Mouse (Mus musculus) heart, adult 2 months (tissue): Measurements from ENCODE around the gene Mast3. TPM values are rescaled to one million over a fixed set of nuclear protein-coding genes. Genes with fewer than 3 reads are reported as not detected.

Experiments
- DNase-seq, 2 experiments: peaks; one replicate each; pipeline ENCODE4 v3.0.0; 2021
- H3K27ac ChIP-seq: fragments of 200-600 bp; 2 replicates; pipeline ENCODE4 v1.8.1; 2022
- H3K27me3 ChIP-seq: fragments of 200-500 bp; 2 replicates; pipeline ENCODE4 v1.6.1; 2012; ENCODE audit warnings: mild to moderate bottlenecking, low read length, inconsistent platforms, mixed read lengths; ENCODE audit not compliant: control insufficient read depth, insufficient read depth
- H3K36me3 ChIP-seq: fragments of 200-500 bp; 2 replicates; pipeline ENCODE4 v1.6.1; 2012; ENCODE audit warnings: low read length, inconsistent platforms; ENCODE audit not compliant: control insufficient read depth, insufficient read depth
- H3K4me1 ChIP-seq: fragments of 200-500 bp; 2 replicates; pipeline ENCODE4 v1.6.1; 2011; ENCODE audit warnings: low read length; ENCODE audit not compliant: control insufficient read depth, insufficient read depth
- H3K4me3 ChIP-seq: fragments of 200-600 bp; 2 replicates; pipeline ENCODE4 v1.8.1; 2022
- H3K79me2 ChIP-seq: fragments of 200-500 bp; replicated peaks from 2 replicates; pipeline ENCODE4 v1.6.1; 2012; ENCODE audit warnings: mild to moderate bottlenecking, inconsistent platforms, low read length, moderate library complexity, mixed read lengths; ENCODE audit not compliant: control insufficient read depth, insufficient read depth
- H3K9ac ChIP-seq: fragments of 200-500 bp; 2 replicates; pipeline ENCODE4 v1.6.1; 2012; ENCODE audit warnings: low read depth, mild to moderate bottlenecking, control low read depth, inconsistent platforms, low read length, mixed read lengths
- CTCF ChIP-seq: fragments of 200-600 bp; IDR thresholded peaks from 2 replicates; pipeline ENCODE4 v1.8.1; 2022; ENCODE audit warnings: antibody characterized with exemption, mild to moderate bottlenecking, moderate library complexity
- EP300 ChIP-seq: fragments of 200-500 bp; IDR thresholded peaks from 2 replicates; pipeline ENCODE4 v1.6.1; 2011; ENCODE audit warnings: low read depth, low read length, control low read depth; ENCODE audit not compliant: insufficient read depth
- POLR2A ChIP-seq: fragments of 200-500 bp; IDR thresholded peaks from 2 replicates; pipeline ENCODE4 v1.6.1; 2011; ENCODE audit warnings: mild to moderate bottlenecking, low read depth, low read length, control low read depth; ENCODE audit not compliant: insufficient read depth
- WGBS: fragments of 180-500 bp; shearing (Covaris S2); methylation state at CpG from one replicate; pipeline ENCODE4 v1.1.7; 2018; 5-methylcytosine and 5-hydroxymethylcytosine counted together
- intact Hi-C: fragments of 180-260 bp; cut with DNase I; formaldehyde crosslinking; loops from one replicate; pipeline ENCODE4 v1.15.1; 2025
- polyA plus RNA-seq: library from polyadenylated mRNA; depleted of rRNA; stranded (reverse); fragments of >200 nt; gene quantifications from 2 replicates; pipeline ENCODE4 v1.2.3, GENCODE M21; 2012
- total RNA-seq, 2 experiments: library from RNA; stranded (reverse); gene quantifications; 2 replicates each; pipeline ENCODE4 v1.2.3; 2021

Gene Mast3
- total and polyA plus RNA-seq, 3 experiments, result 6.0 to 13.9 (median 7.4) TPM

DNA sequence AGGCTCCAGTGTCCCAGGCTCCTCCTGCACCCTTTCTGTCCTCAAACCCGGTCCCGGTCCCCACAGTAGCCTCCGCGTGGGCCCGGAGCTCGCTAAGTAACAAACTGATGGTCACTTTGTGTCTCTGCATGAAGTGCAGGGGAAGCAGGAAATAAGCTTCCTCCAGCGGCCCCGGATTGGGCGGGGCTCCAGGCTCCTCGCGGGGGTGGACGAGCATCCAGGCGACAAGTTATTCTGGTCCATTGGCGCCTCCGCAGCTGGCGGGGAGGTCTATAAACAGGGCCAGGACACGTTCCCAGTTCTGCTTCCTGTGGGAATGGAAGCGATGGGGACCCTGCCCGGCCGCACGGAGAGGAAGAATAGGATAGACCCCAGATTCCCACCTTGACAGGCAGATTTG lies 51.7 kb downstream of the Mast3 start:
- Histone ChIP-seq H3K79me2 (no peaks in the 10 kb centered on the region), H3K9ac (peak overlapping the region; percentile 68), H3K4me3 (peak overlapping the region; percentile 37), H3K27me3 (no peaks in the 10 kb centered on the region), H3K36me3 (peaks cover 3% of the 10 kb centered on the region; the same call in 1 of the 2 replicates), H3K4me1 (peaks cover 21% of the 10 kb centered on the region), H3K27ac (peak overlapping the region; percentile 92)
- TF ChIP-seq CTCF (no peak), EP300 (peak; percentile 69; the same call in 1 of the 2 replicates), POLR2A (peak; percentile 91)
- 6% methylated on average over 21 of the region's 21 CpGs for WGBS
- intact Hi-C loops, result loop anchor here (5.0 kb wide), 1 partner anchor 51 kb away; the partner anchor contains the start of gene Iqcn
- DNase-seq, result peak; percentile 93 to 94

- Histone ChIP-seq H3K27me3 (no peaks in the 10 kb centered on the region), H3K27ac (peak overlapping the region; percentile 92), H3K4me3 (peak overlapping the region; percentile 37), H3K9ac (no peak overlapping the region), H3K4me1 (peaks cover 21% of the 10 kb centered on the region), H3K79me2 (no peaks in the 10 kb centered on the region), H3K36me3 (peaks cover 3% of the 10 kb centered on the region; the same call in 1 of the 2 replicates)
- 18% methylated on average over 11 of the region's 11 CpGs for WGBS
- DNase-seq, result peak; percentile 83 to 84
- TF ChIP-seq CTCF (peak; percentile 82), POLR2A (peak; percentile 55; the same call in 1 of the 2 replicates), EP300 (peak; percentile 39; the same call in 1 of the 2 replicates)
- intact Hi-C loops, result loop anchor here (1.0 to 5.0 kb wide), 2 partner anchors 32 to 50 kb away; partner anchors contain the start of gene Iqcn
Observed at GRCm38 (mm10) chr8:70752000-70752764, 52.7 kb downstream of the Mast3 start.

DNA sequence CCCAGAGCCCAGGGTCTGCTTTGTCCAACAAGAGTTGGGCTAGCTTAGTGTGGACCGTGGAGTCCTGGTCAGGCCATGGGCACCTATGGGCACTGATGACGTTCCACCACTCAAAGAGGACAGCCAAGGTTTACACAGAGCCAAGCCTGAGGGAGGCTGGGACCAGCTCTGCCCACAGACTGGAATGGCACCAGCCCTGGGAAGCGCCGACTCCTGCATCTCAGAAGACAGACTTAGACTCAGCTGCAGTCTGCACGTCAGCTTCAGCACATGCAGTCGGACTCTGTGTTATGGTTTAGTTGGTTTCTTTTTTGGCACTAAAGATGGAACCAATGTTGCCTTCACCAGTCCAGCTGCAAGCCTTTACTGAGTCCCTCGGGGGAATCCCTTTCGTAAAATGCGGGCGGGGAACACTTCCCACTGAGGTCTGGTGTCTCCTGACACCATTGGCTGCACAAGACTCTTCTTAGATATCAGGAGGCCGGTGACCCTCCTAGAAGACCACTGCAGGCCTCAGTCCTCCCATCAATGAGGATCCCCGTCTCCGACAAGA lies 54.6 kb downstream of the Mast3 start:
- Histone ChIP-seq H3K4me1 (peaks cover 14% of the 10 kb centered on the region), H3K79me2 (no peaks in the 10 kb centered on the region), H3K36me3 (peaks cover 3% of the 10 kb centered on the region; the same call in 1 of the 2 replicates), H3K27me3 (no peaks in the 10 kb centered on the region), H3K4me3 (no peak overlapping the region), H3K9ac (no peak overlapping the region), H3K27ac (no peak overlapping the region)
- intact Hi-C loops, result loop anchor here (5.0 kb wide), 1 partner anchor 48 kb away; the partner anchor contains the start of gene Iqcn
- WGBS, result 80% methylated on average over 13 of the region's 13 CpGs
- TF ChIP-seq POLR2A, result no peak
- no peak for TF ChIP-seq CTCF
- TF ChIP-seq EP300, result no peak
- DNase-seq, result peak in 1 of 2 experiments; percentile 47

DNA sequence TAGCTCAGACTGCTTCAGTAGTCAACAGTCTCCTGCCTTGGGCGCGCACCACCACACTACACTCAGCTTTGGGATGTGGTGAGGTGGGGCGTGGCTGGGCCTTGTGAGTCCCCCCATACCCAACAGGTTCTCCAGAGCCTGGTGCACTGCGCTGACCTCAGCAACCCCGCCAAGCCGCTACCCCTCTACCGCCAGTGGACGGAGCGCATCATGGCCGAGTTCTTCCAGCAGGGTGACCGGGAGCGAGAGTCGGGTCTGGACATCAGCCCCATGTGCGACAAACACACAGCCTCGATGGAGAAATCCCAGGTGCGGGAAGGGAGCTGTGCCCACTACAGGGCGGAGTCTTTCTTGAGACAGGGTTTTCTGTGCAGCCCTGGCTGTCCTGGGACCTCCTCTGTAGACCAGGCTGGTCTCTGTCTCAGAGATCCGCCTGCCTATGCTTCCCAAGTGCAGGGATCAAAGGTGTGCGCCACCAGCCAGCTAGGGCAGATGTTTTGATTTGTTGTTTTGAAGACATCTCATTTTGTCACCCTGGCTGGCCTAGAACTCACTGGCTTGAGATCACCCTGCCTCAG lies 55.7 kb downstream of the Mast3 start:
- Histone ChIP-seq H3K9ac (no peak overlapping the region), H3K27me3 (no peaks in the 10 kb centered on the region), H3K79me2 (no peaks in the 10 kb centered on the region), H3K27ac (no peak overlapping the region), H3K4me1 (peaks cover 11% of the 10 kb centered on the region), H3K4me3 (no peak overlapping the region), H3K36me3 (peaks cover 3% of the 10 kb centered on the region; the same call in 1 of the 2 replicates)
- intact Hi-C loops, result no loop called here
- TF ChIP-seq CTCF (no peak), EP300 (no peak), POLR2A (no peak)
- WGBS, result 84% methylated on average over 19 of the region's 19 CpGs
- no peak for DNase-seq

- Histone ChIP-seq H3K27me3 (no peaks in the 10 kb centered on the region), H3K4me1 (peaks cover 7% of the 10 kb centered on the region), H3K36me3 (no peaks in the 10 kb centered on the region), H3K9ac (no peak overlapping the region), H3K27ac (no peak overlapping the region), H3K79me2 (no peaks in the 10 kb centered on the region), H3K4me3 (no peak overlapping the region)
- intact Hi-C loops, result no loop called here
- DNase-seq, result peak in 1 of 2 experiments; percentile 17
- TF ChIP-seq EP300 (no peak), CTCF (no peak), POLR2A (no peak)
- 84% methylated on average over 23 of the region's 23 CpGs for WGBS
Observed at GRCm38 (mm10) chr8:70748246-70749096, 56.4 kb downstream of the Mast3 start.
